19 mouse cellular contexts compared by ENCODE assay signal in the genomic region with DNA sequence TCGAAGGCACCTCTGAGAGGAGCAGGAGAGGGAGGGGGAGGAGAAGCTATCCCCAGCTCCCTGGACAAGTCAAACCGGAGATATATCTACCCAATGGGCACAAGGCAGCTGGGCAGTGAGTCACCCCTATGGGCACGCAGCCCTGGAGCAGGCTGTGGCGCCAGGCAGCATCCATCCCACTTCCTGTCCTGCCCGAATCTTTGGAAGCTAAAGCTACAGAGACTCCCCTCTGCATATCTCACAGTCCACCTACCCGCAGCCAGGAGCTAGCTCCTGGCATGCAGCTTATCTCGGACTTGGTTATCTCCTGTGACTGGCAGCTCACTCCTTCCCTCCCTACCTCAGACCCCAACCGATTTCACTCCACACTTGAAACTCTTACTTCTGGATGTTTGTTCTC. TPM values are rescaled to one million over a fixed set of nuclear protein-coding genes. Genes with fewer than 3 reads are reported as not detected.
A peak's percentile ranks its signal among the peaks of the same experiment; 100 is the strongest.
DNase-seq lines count a peak whose midpoint lies in the region; ATAC-seq lines count a peak whose summit lies in the region.
"Had no signal": no experiment of that assay in that cellular context is flagged by ENCODE, and none has a peak within 500 bp of the region (broad histone marks: within the 10 kb centered on the region; RNA-seq: fewer than 3 reads in every experiment).

No protein-coding gene starts in this region.

- no peaks in the 10 kb centered on the region for H3K36me3 ChIP-seq in heart, embryonic 10.5 days
- no peaks in the 10 kb centered on the region for H3K36me3 ChIP-seq in heart, embryonic 11.5 days (ENCODE audit: control insufficient read depth, insufficient read depth, low read length)
- H3K36me3 ChIP-seq: G1E; liver, embryonic 15.5 days had no signal

- WGBS in heart, embryonic 10.5 days, result 32% methylated on average over 8 of the region's 8 CpGs
- 27% methylated on average over 8 of the region's 8 CpGs for WGBS in heart, embryonic 11.5 days (ENCODE audit: insufficient replicate concordance)

- H3K9ac ChIP-seq in heart, embryonic 11.5 days (ENCODE audit: low read depth, low read length), result no peak overlapping the region
- H3K9ac ChIP-seq: liver, embryonic 15.5 days had no signal

- DNase-seq in heart, embryonic 10.5 days (ENCODE audit: low spot score), result no peak
- peak; percentile 61 for DNase-seq in urinary bladder, postnatal 14 days (ENCODE audit: low spot score)
- no peak for DNase-seq in urinary bladder, postnatal 25 days (ENCODE audit: low spot score)
- DNase-seq in fibroblast of lung, adult 2 months (ENCODE audit: low read depth), result peak; percentile 26
- no peak for DNase-seq in adipocyte (ENCODE audit: low spot score)
- DNase-seq in cerebellum, adult 11 months, result no peak
- DNase-seq in layer of hippocampus, postnatal 14 days (ENCODE audit: low spot score in 2 of 2), result no peak
- DNase-seq: gastrocnemius, postnatal 10 days; kidney, adult 2 months; kidney, postnatal 36 days; thymus, postnatal 36 days had no signal

- H3K27ac ChIP-seq in heart, embryonic 10.5 days, result peak overlapping the region; percentile 42; the same call in 1 of the 2 replicates
- H3K27ac ChIP-seq in heart, embryonic 11.5 days (ENCODE audit: low read depth, low read length), result no peak overlapping the region
- H3K27ac ChIP-seq: liver, embryonic 15.5 days had no signal

- peaks cover 51% of the 10 kb centered on the region for H3K4me1 ChIP-seq in heart, embryonic 10.5 days
- peaks cover 30% of the 10 kb centered on the region for H3K4me1 ChIP-seq in heart, embryonic 11.5 days (ENCODE audit: control insufficient read depth, insufficient read depth, low read length)

- H3K4me3 ChIP-seq in heart, embryonic 10.5 days, result no peak overlapping the region
- no peak overlapping the region for H3K4me3 ChIP-seq in heart, embryonic 11.5 days (ENCODE audit: low read depth, low read length)
- H3K4me3 ChIP-seq: liver, embryonic 15.5 days had no signal

- no peaks in the 10 kb centered on the region for H3K9me3 ChIP-seq in heart, embryonic 10.5 days
- no peaks in the 10 kb centered on the region for H3K9me3 ChIP-seq in heart, embryonic 11.5 days (replicated peaks; ENCODE audit: control insufficient read depth, low read length)
- H3K9me3 ChIP-seq: G1E; liver, embryonic 15.5 days had no signal

- peaks cover 8% of the 10 kb centered on the region; the same call in 1 of the 2 replicates for H3K27me3 ChIP-seq in heart, embryonic 10.5 days (ENCODE audit: insufficient read depth, poor library complexity, severe bottlenecking)
- H3K27me3 ChIP-seq in heart, embryonic 11.5 days (ENCODE audit: control insufficient read depth, insufficient read depth, low read length), result 0 out of 2 replicates have a peak, but pooled peaks cover 3% of the 10 kb centered on the region

- H3K4me2 ChIP-seq in heart, embryonic 11.5 days, result no peak overlapping the region
- H3K4me2 ChIP-seq: liver, embryonic 15.5 days; midbrain, embryonic 11.5 days had no signal

- ATAC-seq in heart, embryonic 11.5 days (replicated peaks; ENCODE audit: insufficient number of reproducible peaks, low FRiP score, low TSS enrichment), result no peak
- ATAC-seq: activated CD4-positive, CD25-positive, alpha-beta regulatory T cell, adult 4 months had no signal

RNA-seq across cellular contexts. Expression of a gene that starts 1.3 kb away (rescaled TPM):
- polyA plus RNA-seq in heart, embryonic 10.5 days (2016; fragmentation: Nextera tagmentation; extraction: Ambion mirVana), result 0.87 and 0.96 TPM in 2 replicates
- 0.39 and 0.63 TPM in 2 replicates for polyA plus RNA-seq in heart, embryonic 11.5 days (2014; fragmentation: Nextera tagmentation; extraction: Ambion mirVana)
- not detected for total RNA-seq in layer of hippocampus, postnatal 14 days (2021)
- total RNA-seq: neutrophil, adult 5-6 weeks had no signal
- polyA plus RNA-seq: embryonic facial prominence, embryonic 11.5 days; midbrain, embryonic 11.5 days had no signal

RNA-seq across cellular contexts. Expression of a gene that starts 35.1 kb away (rescaled TPM):
- 1.9 and 2.9 TPM in 2 replicates for polyA plus RNA-seq in heart, embryonic 10.5 days (2016; fragmentation: Nextera tagmentation; extraction: Ambion mirVana)
- 1.9 and 2.4 TPM in 2 replicates for polyA plus RNA-seq in heart, embryonic 11.5 days (2014; fragmentation: Nextera tagmentation; extraction: Ambion mirVana)
- total RNA-seq in layer of hippocampus, postnatal 14 days (2021), result not detected
- total RNA-seq: G1E had no signal

RNA-seq across cellular contexts. Expression of a gene that starts 36.5 kb away (rescaled TPM):
- polyA plus RNA-seq in heart, embryonic 10.5 days (2016; fragmentation: Nextera tagmentation; extraction: Ambion mirVana), result 0.16 TPM in 2 replicates
- 0.19 and 0.24 TPM in 2 replicates for polyA plus RNA-seq in heart, embryonic 11.5 days (2014; fragmentation: Nextera tagmentation; extraction: Ambion mirVana)
- total RNA-seq in layer of hippocampus, postnatal 14 days (2021), result not detected
- polyA plus RNA-seq: heart, postnatal 0 days had no signal

Comparison
In these comparisons a context has a peak if more than half of its experiments do, and no peak if none do; other contexts are left out.
1. DNase-seq: peak in urinary bladder, postnatal 14 days (single experiment) and fibroblast of lung, adult 2 months (single experiment); none in heart, embryonic 10.5 days (single experiment), urinary bladder, postnatal 25 days (single experiment), adipocyte (single experiment), cerebellum, adult 11 months (single experiment) and layer of hippocampus, postnatal 14 days (0 of 2).